Mouse (Mus musculus) brown adipose tissue, adult 24 weeks (tissue): ENCODE measurements at regions not wholly inside any gene's neighbourhood (a gene's known extent, or its start where the extent isn't known, plus 50 kb on each side); places are given as distances from the start of the nearest gene placed in this dataset.
"Not testable (repeated sequence)": the region's sequence is repeated elsewhere in the genome, so short reads cannot be mapped to it uniquely, and the experiment has no call there.

Source experiments
- H3K27ac ChIP-seq: fragments of 200-500 bp; replicated peaks from 2 replicates; pipeline ENCODE4 v1.5.1; 2012; ENCODE audit warnings: low read depth, mild to moderate bottlenecking, low read length
- H3K4me1 ChIP-seq: fragments of 200-500 bp; 2 replicates; pipeline ENCODE4 v1.6.1; 2012; ENCODE audit warnings: low read length, mixed read lengths; ENCODE audit not compliant: control insufficient read depth, insufficient read depth, insufficient read length
- H3K4me3 ChIP-seq: fragments of 200-500 bp; 2 replicates; pipeline ENCODE4 v1.5.1; 2012; ENCODE audit warnings: low read depth, mild to moderate bottlenecking, low read length, moderate library complexity; ENCODE audit not compliant: insufficient read depth

GRCm38 (mm10) chr16:8177226-8177625, 247.7 kb downstream of the Tmem114 start:
- not testable (repeated sequence) for H3K4me3 ChIP-seq, H3K27ac ChIP-seq, H3K4me1 ChIP-seq

DNA sequence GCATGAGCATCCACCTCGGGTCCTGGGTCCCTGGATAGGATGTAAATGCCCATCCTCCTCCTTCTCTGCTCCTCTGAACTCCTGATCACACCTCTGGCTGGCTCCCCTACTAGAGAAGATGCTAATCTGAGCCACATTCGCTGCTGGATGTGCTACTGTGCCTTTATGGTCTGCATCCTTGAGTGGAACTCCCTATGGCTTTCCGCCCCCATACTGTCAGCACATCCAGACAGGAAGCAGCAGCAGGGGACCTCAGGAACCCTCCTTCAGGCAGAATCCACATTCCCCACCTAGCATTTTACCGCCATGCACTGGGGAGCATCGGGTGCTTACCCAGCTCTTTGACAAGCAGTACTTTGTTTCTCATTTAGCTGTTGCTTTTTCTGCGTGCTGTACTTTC, 248.8 kb downstream of the Tmem114 start:
- H3K4me1 ChIP-seq, result no peaks in the 10 kb centered on the region
- no peak overlapping the region for H3K27ac ChIP-seq
- no peak overlapping the region for H3K4me3 ChIP-seq
